Comparison of ENCODE assay signal across 12 mouse cellular contexts in genomic region chr15:83665993-83666392, GRCm38 (mm10). TPM values are rescaled to one million over a fixed set of nuclear protein-coding genes. Genes with fewer than 3 reads are reported as not detected.
DNase-seq lines count a peak whose midpoint lies in the region; ATAC-seq and TF ChIP-seq lines count a peak whose summit lies in the region.
"Had no signal": no experiment of that assay in that cellular context is flagged by ENCODE, and none has a peak within 500 bp of the region (broad histone marks: within the 10 kb centered on the region; RNA-seq: fewer than 3 reads in every experiment).

No protein-coding gene starts in this region.

- H3K36me3 ChIP-seq in forebrain, postnatal 0 days (ENCODE audit: insufficient read depth): no peaks in the 10 kb centered on the region
- H3K36me3 ChIP-seq in forebrain, embryonic 12.5 days (replicated peaks): no peaks in the 10 kb centered on the region
- H3K36me3 ChIP-seq in limb, embryonic 11.5 days (ENCODE audit: control insufficient read depth, insufficient read depth, low read length): no peaks in the 10 kb centered on the region
- no peaks in the 10 kb centered on the region for H3K36me3 ChIP-seq in liver, embryonic 11.5 days (ENCODE audit: control insufficient read depth, insufficient read depth, low read length)

- no peak for ATAC-seq in forebrain, postnatal 0 days
- no peak for ATAC-seq in forebrain, embryonic 12.5 days (ENCODE audit: low FRiP score)
- ATAC-seq in limb, embryonic 11.5 days (ENCODE audit: insufficient number of reproducible peaks, low FRiP score, low TSS enrichment, low read depth): no peak
- no peak for ATAC-seq in liver, embryonic 11.5 days (replicated peaks; ENCODE audit: low FRiP score)

- no peak overlapping the region for H3K4me3 ChIP-seq in forebrain, postnatal 0 days (ENCODE audit: low read depth, low read length)
- no peak overlapping the region for H3K4me3 ChIP-seq in forebrain, embryonic 12.5 days (replicated peaks)
- no peak overlapping the region for H3K4me3 ChIP-seq in left cerebral cortex, adult 2 months
- no peak overlapping the region for H3K4me3 ChIP-seq in limb, embryonic 11.5 days (ENCODE audit: low read depth, low read length)
- no peak overlapping the region for H3K4me3 ChIP-seq in liver, embryonic 11.5 days (ENCODE audit: low read depth, low read length)
- H3K4me3 ChIP-seq: embryonic facial prominence, embryonic 10.5 days had no signal

- H3K9me3 ChIP-seq in forebrain, postnatal 0 days (ENCODE audit: low read length): no peaks in the 10 kb centered on the region
- no peaks in the 10 kb centered on the region for H3K9me3 ChIP-seq in forebrain, embryonic 12.5 days
- H3K9me3 ChIP-seq in limb, embryonic 11.5 days (ENCODE audit: control insufficient read depth, low read length): no peaks in the 10 kb centered on the region
- no peaks in the 10 kb centered on the region for H3K9me3 ChIP-seq in liver, embryonic 11.5 days (ENCODE audit: control insufficient read depth, low read length)
- H3K9me3 ChIP-seq: embryonic facial prominence, embryonic 10.5 days had no signal

- no peak overlapping the region for H3K9ac ChIP-seq in forebrain, postnatal 0 days
- H3K9ac ChIP-seq in forebrain, embryonic 12.5 days: no peak overlapping the region
- no peak overlapping the region for H3K9ac ChIP-seq in limb, embryonic 11.5 days (ENCODE audit: low read length)
- H3K9ac ChIP-seq in liver, embryonic 11.5 days (ENCODE audit: low read depth, low read length): no peak overlapping the region

- TF ChIP-seq CTCF in forebrain, postnatal 0 days (IDR thresholded peaks at IDR 0.05; ENCODE audit: low read depth): no peak
- TF ChIP-seq CTCF in left cerebral cortex, adult 2 months (IDR thresholded peaks at IDR 0.05): no peak

- no peak overlapping the region for H3K4me2 ChIP-seq in forebrain, postnatal 0 days (ENCODE audit: low read depth)
- no peak overlapping the region for H3K4me2 ChIP-seq in forebrain, embryonic 12.5 days
- peak overlapping the region; percentile 15; the same call in 1 of the 2 replicates for H3K4me2 ChIP-seq in limb, embryonic 11.5 days (ENCODE audit: low read depth, severe bottlenecking)
- H3K4me2 ChIP-seq in liver, embryonic 11.5 days: no peak overlapping the region

- intact Hi-C loops in left cerebral cortex, postnatal 4 days (cut with DNase I): loop anchor here (10.0 kb wide), 1 partner anchor 89 kb away; no protein-coding TSS in a partner anchor
- intact Hi-C loops in left cerebral cortex, adult 2 months (cut with DNase I): loop anchor here (10.0 kb wide), 1 partner anchor 389 kb away; no protein-coding TSS in a partner anchor

- peak; percentile 24 for DNase-seq in adrenal gland, adult 2 months
- no peak for DNase-seq in adrenal gland, adult 8-10 months
- peak; percentile 29 for DNase-seq in forebrain, postnatal 0 days
- DNase-seq in left cerebral cortex, postnatal 4 days: peak; percentile 53
- no peak for DNase-seq in left cerebral cortex, adult 2 months (ENCODE audit: extremely low spot score in 1 of 2, low spot score in 2 of 2)
- no peak for DNase-seq in limb, embryonic 11.5 days (ENCODE audit: low spot score)
- DNase-seq in liver, embryonic 11.5 days (ENCODE audit: low spot score): no peak
- DNase-seq: gastrocnemius, postnatal 36 days; liver; lung, postnatal 10 days had no signal

- 83% methylated on average over 6 of the region's 6 CpGs for WGBS in forebrain, postnatal 0 days
- WGBS in forebrain, embryonic 12.5 days: 87% methylated on average over 6 of the region's 6 CpGs
- 45% methylated on average over 6 of the region's 6 CpGs for WGBS in limb, embryonic 11.5 days
- 78% methylated on average over 6 of the region's 6 CpGs for WGBS in liver, embryonic 11.5 days

- no peaks in the 10 kb centered on the region for H3K27me3 ChIP-seq in forebrain, postnatal 0 days (ENCODE audit: insufficient read depth, low read length)
- no peaks in the 10 kb centered on the region for H3K27me3 ChIP-seq in forebrain, embryonic 12.5 days
- 0 out of 2 replicates have a peak, but pooled peaks cover 2% of the 10 kb centered on the region for H3K27me3 ChIP-seq in limb, embryonic 11.5 days (ENCODE audit: control insufficient read depth, insufficient read depth, low read length)
- H3K27me3 ChIP-seq in liver, embryonic 11.5 days (replicated peaks; ENCODE audit: control insufficient read depth, insufficient read depth, low read length): no peaks in the 10 kb centered on the region

- H3K4me1 ChIP-seq in forebrain, postnatal 0 days (ENCODE audit: insufficient read depth): peaks cover 4% of the 10 kb centered on the region; the same call in 1 of the 2 replicates
- H3K4me1 ChIP-seq in forebrain, embryonic 12.5 days: peaks cover 33% of the 10 kb centered on the region
- H3K4me1 ChIP-seq in limb, embryonic 11.5 days (ENCODE audit: control insufficient read depth, insufficient read depth, low read length): peaks cover 49% of the 10 kb centered on the region
- H3K4me1 ChIP-seq in liver, embryonic 11.5 days (replicated peaks; ENCODE audit: control insufficient read depth, insufficient read depth, low read length): no peaks in the 10 kb centered on the region

- no peak overlapping the region for H3K27ac ChIP-seq in forebrain, postnatal 0 days (ENCODE audit: low read depth, low read length)
- no peak overlapping the region for H3K27ac ChIP-seq in forebrain, embryonic 12.5 days
- no peak overlapping the region for H3K27ac ChIP-seq in left cerebral cortex, adult 2 months
- H3K27ac ChIP-seq in limb, embryonic 11.5 days (replicated peaks; ENCODE audit: low read depth, low read length): peak overlapping the region; percentile 72
- H3K27ac ChIP-seq in liver, embryonic 11.5 days (ENCODE audit: low read depth, low read length): no peak overlapping the region
- H3K27ac ChIP-seq: embryonic facial prominence, embryonic 10.5 days had no signal

RNA-seq across cellular contexts. Expression of gene Scube1, which starts 58.8 kb away (rescaled TPM):
- total RNA-seq in adrenal gland, adult 2 months (2021): 1 to 10 TPM; 3.2 to 9.1 TPM
- polyA plus RNA-seq in adrenal gland, adult 2 months (2012; rRNA removed): 10.5 and 15.1 TPM in 2 replicates
- 1 to 10 TPM; 4.1 to 6.4 (median 6.0) TPM for total RNA-seq in adrenal gland, adult 8-10 months (2022)
- 28.1 and 33.5 TPM in 2 replicates for total RNA-seq in forebrain, postnatal 0 days (2014; rRNA removed)
- 9.7 and 12.0 TPM in 2 replicates for polyA plus RNA-seq in forebrain, postnatal 0 days (2015; fragmentation: Nextera tagmentation; extraction: Ambion mirVana)
- 17.9 and 20.4 TPM in 2 replicates for polyA plus RNA-seq in forebrain, embryonic 12.5 days (2016; fragmentation: Nextera tagmentation; extraction: Ambion mirVana)
- 10 to 100 TPM; 61.6 to 73.2 TPM for total RNA-seq in left cerebral cortex, postnatal 4 days (2021)
- total RNA-seq in left cerebral cortex, adult 2 months (2021): 10 to 100 TPM; 72.2 to 74.2 TPM
- polyA plus RNA-seq in limb, embryonic 11.5 days (2014; fragmentation: Nextera tagmentation; extraction: Ambion mirVana): 62.3 and 70.9 TPM in 2 replicates
- 2.5 and 4.0 TPM in 2 replicates for polyA plus RNA-seq in liver, embryonic 11.5 days (2014; fragmentation: Nextera tagmentation; extraction: Ambion mirVana)

Comparison
In these comparisons a context has a peak if more than half of its experiments do, and no peak if none do; other contexts are left out.
1. DNase-seq: peak in adrenal gland, adult 2 months (single experiment), forebrain, postnatal 0 days (single experiment) and left cerebral cortex, postnatal 4 days (single experiment); none in adrenal gland, adult 8-10 months (single experiment), left cerebral cortex, adult 2 months (0 of 2), limb, embryonic 11.5 days (single experiment) and liver, embryonic 11.5 days (single experiment).